Mouse (Mus musculus): Measurements from ENCODE around the gene Tfdp2. TPM values are rescaled to one million over a fixed set of nuclear protein-coding genes. Genes with fewer than 3 reads are reported as not detected.

The Tfdp2 gene
- total and polyA plus RNA-seq, 2 experiments: 6.1 to 18.3 TPM

- H3K4me1 ChIP-seq (ENCODE audit: control insufficient read depth, insufficient read depth, low read length): no peaks in the 10 kb centered on the region
- H3K4me3 ChIP-seq (ENCODE audit: insufficient read depth, low read depth, low read length): no peak overlapping the region
- H3K9ac ChIP-seq (ENCODE audit: low read depth, low read length): no peak overlapping the region
- DNase-seq (ENCODE audit: extremely low read depth, low read depth, low spot score): no peak
- TF ChIP-seq POLR2A (IDR thresholded peaks at IDR 0.05; ENCODE audit: extremely low read depth, insufficient read depth, low read length) (no peak), CTCF (IDR thresholded peaks at IDR 0.05; ENCODE audit: low read depth, low read length) (no peak)
- no peaks in the 10 kb centered on the region for H3K27me3 ChIP-seq (ENCODE audit: control insufficient read depth, insufficient read depth, low read length)
- H3K27ac ChIP-seq (replicated peaks; ENCODE audit: insufficient read depth, low read depth, low read length): no peak overlapping the region
- H3K36me3 ChIP-seq (ENCODE audit: control insufficient read depth, insufficient read depth, low read length): no peaks in the 10 kb centered on the region
- WGBS: 97% methylated on average over 6 of the region's 6 CpGs
- no peaks in the 10 kb centered on the region for H3K79me2 ChIP-seq (ENCODE audit: control insufficient read depth, insufficient read depth, low read length)
These were observed 65.9 kb downstream of the Tfdp2 start for GRCm38 (mm10) chr9:96261980-96262379.

GRCm38 (mm10) chr9:96266793-96267558 lies 70.9 kb downstream of the Tfdp2 start:
- no peak overlapping the region for H3K27ac ChIP-seq (replicated peaks; ENCODE audit: insufficient read depth, low read depth, low read length)
- H3K27me3 ChIP-seq (ENCODE audit: control insufficient read depth, insufficient read depth, low read length): no peaks in the 10 kb centered on the region
- TF ChIP-seq CTCF (IDR thresholded peaks at IDR 0.05; ENCODE audit: low read depth, low read length) (no peak), POLR2A (IDR thresholded peaks at IDR 0.05; ENCODE audit: extremely low read depth, insufficient read depth, low read length) (no peak)
- no peak for DNase-seq (ENCODE audit: extremely low read depth, low read depth, low spot score)
- no peaks in the 10 kb centered on the region for H3K36me3 ChIP-seq (ENCODE audit: control insufficient read depth, insufficient read depth, low read length)
- 93% methylated on average over 6 of the region's 6 CpGs for WGBS
- no peak overlapping the region for H3K4me3 ChIP-seq (ENCODE audit: insufficient read depth, low read depth, low read length)
- no peaks in the 10 kb centered on the region for H3K4me1 ChIP-seq (ENCODE audit: control insufficient read depth, insufficient read depth, low read length)
- H3K79me2 ChIP-seq (ENCODE audit: control insufficient read depth, insufficient read depth, low read length): peaks cover 3% of the 10 kb centered on the region; the same call in 1 of the 2 replicates
- no peak overlapping the region for H3K9ac ChIP-seq (ENCODE audit: low read depth, low read length)

- Histone ChIP-seq H3K4me3 (ENCODE audit: insufficient read depth, low read depth, low read length) (no peak overlapping the region), H3K27me3 (ENCODE audit: control insufficient read depth, insufficient read depth, low read length) (no peaks in the 10 kb centered on the region), H3K9ac (ENCODE audit: low read depth, low read length) (no peak overlapping the region), H3K27ac (replicated peaks; ENCODE audit: insufficient read depth, low read depth, low read length) (no peak overlapping the region), H3K79me2 (ENCODE audit: control insufficient read depth, insufficient read depth, low read length) (peaks cover 3% of the 10 kb centered on the region; the same call in 1 of the 2 replicates), H3K36me3 (ENCODE audit: control insufficient read depth, insufficient read depth, low read length) (no peaks in the 10 kb centered on the region), H3K4me1 (ENCODE audit: control insufficient read depth, insufficient read depth, low read length) (no peaks in the 10 kb centered on the region)
- no peak for TF ChIP-seq CTCF (IDR thresholded peaks at IDR 0.05; ENCODE audit: low read depth, low read length)
- no peak for TF ChIP-seq POLR2A (IDR thresholded peaks at IDR 0.05; ENCODE audit: extremely low read depth, insufficient read depth, low read length)
- DNase-seq (ENCODE audit: extremely low read depth, low read depth, low spot score): no peak
- WGBS: 75% methylated on average over 1 of the region's 1 CpGs
These were observed 71.5 kb downstream of the Tfdp2 start for GRCm38 (mm10) chr9:96267559-96267948.

DNA sequence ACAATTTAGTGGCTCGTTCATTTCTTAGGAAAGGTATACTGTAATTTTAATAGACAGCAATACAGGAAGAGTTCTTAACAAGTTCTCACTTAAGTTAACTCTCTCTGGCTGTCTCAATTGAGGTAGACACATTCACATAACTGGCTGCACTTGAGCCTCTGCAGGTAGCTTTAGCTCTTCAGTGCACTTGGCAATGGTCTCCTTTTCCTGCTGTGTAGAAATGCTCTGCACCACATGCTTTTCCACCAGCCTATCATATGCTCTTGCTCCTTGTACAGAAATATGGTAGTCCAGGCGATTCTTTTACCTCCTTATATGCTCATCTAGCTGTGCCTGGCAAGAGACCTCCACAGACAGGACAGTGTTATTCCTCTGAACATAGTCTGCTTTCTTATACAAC lies 73.7 kb downstream of the Tfdp2 start:
- Histone ChIP-seq H3K27ac (replicated peaks; ENCODE audit: insufficient read depth, low read depth, low read length) (no peak overlapping the region), H3K9ac (ENCODE audit: low read depth, low read length) (no peak overlapping the region), H3K27me3 (ENCODE audit: control insufficient read depth, insufficient read depth, low read length) (no peaks in the 10 kb centered on the region), H3K79me2 (ENCODE audit: control insufficient read depth, insufficient read depth, low read length) (peaks cover 3% of the 10 kb centered on the region; the same call in 1 of the 2 replicates), H3K4me3 (ENCODE audit: insufficient read depth, low read depth, low read length) (no peak overlapping the region), H3K36me3 (ENCODE audit: control insufficient read depth, insufficient read depth, low read length) (no peaks in the 10 kb centered on the region), H3K4me1 (ENCODE audit: control insufficient read depth, insufficient read depth, low read length) (no peaks in the 10 kb centered on the region)
- DNase-seq (ENCODE audit: extremely low read depth, low read depth, low spot score): no peak
- WGBS: 96% methylated on average over 2 of the region's 2 CpGs
- TF ChIP-seq CTCF (IDR thresholded peaks at IDR 0.05; ENCODE audit: low read depth, low read length): no peak
- no peak for TF ChIP-seq POLR2A (IDR thresholded peaks at IDR 0.05; ENCODE audit: extremely low read depth, insufficient read depth, low read length)

DNA sequence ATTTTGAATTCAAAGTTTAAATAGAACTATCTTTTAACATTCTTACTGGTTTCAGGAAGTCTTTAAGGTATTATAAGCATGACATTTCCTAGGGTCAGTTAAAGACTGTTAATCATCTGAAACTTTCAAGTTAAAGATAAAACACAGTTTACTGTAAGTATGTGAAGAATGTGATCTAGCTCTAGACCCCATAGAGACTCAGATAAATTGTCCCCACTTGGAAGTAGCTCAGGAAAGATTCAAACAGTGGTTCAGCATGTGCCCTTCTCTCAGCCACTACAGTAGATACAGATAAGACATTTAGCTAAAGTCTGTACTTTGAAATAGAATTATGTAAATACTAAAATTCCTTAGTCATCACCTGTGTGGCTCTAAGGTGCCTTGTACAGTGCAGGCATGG lies 79.5 kb downstream of the Tfdp2 start:
- Histone ChIP-seq H3K9ac (ENCODE audit: low read depth, low read length) (no peak overlapping the region), H3K36me3 (ENCODE audit: control insufficient read depth, insufficient read depth, low read length) (no peaks in the 10 kb centered on the region), H3K79me2 (ENCODE audit: control insufficient read depth, insufficient read depth, low read length) (no peaks in the 10 kb centered on the region; the same call in 1 of the 2 replicates), H3K4me1 (ENCODE audit: control insufficient read depth, insufficient read depth, low read length) (no peaks in the 10 kb centered on the region), H3K27ac (replicated peaks; ENCODE audit: insufficient read depth, low read depth, low read length) (no peak overlapping the region), H3K4me3 (ENCODE audit: insufficient read depth, low read depth, low read length) (no peak overlapping the region), H3K27me3 (ENCODE audit: control insufficient read depth, insufficient read depth, low read length) (no peaks in the 10 kb centered on the region)
- TF ChIP-seq CTCF (IDR thresholded peaks at IDR 0.05; ENCODE audit: low read depth, low read length) (no peak), POLR2A (IDR thresholded peaks at IDR 0.05; ENCODE audit: extremely low read depth, insufficient read depth, low read length) (no peak)
- DNase-seq (ENCODE audit: extremely low read depth, low read depth, low spot score): no peak

DNA sequence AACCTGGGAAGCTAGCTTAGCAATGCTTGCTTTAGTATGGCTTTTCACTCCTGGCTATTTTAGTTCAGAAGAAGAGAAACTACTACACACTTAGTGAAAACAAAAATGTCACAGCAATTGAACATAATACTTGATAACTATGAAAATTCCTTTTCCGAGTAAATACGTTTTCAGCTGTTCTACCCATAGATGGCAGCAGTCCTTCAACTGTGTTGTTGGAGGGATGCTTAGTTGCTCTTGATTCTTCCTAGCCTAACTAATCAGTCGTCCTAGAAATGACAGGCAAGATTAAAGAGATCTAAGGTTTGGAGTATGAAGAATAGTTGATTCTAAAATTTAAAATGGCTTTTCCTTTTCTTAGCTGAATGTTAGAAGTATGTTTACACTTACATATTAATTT lies 85.4 kb downstream of the Tfdp2 start:
- Histone ChIP-seq H3K27me3 (ENCODE audit: control insufficient read depth, insufficient read depth, low read length) (no peaks in the 10 kb centered on the region), H3K27ac (replicated peaks; ENCODE audit: insufficient read depth, low read depth, low read length) (no peak overlapping the region), H3K4me3 (ENCODE audit: insufficient read depth, low read depth, low read length) (no peak overlapping the region), H3K4me1 (ENCODE audit: control insufficient read depth, insufficient read depth, low read length) (no peaks in the 10 kb centered on the region), H3K36me3 (ENCODE audit: control insufficient read depth, insufficient read depth, low read length) (no peaks in the 10 kb centered on the region), H3K9ac (ENCODE audit: low read depth, low read length) (no peak overlapping the region), H3K79me2 (ENCODE audit: control insufficient read depth, insufficient read depth, low read length) (no peaks in the 10 kb centered on the region)
- no peak for DNase-seq (ENCODE audit: extremely low read depth, low read depth, low spot score)
- 74% methylated on average over 3 of the region's 3 CpGs for WGBS
- TF ChIP-seq POLR2A (IDR thresholded peaks at IDR 0.05; ENCODE audit: extremely low read depth, insufficient read depth, low read length) (no peak), CTCF (IDR thresholded peaks at IDR 0.05; ENCODE audit: low read depth, low read length) (no peak)
